In genomic region chr3:129547837-129548435, GRCm38 (mm10) we compare ENCODE assay signal across 18 mouse cellular contexts. TPM values are rescaled to one million over a fixed set of nuclear protein-coding genes. Genes with fewer than 3 reads are reported as not detected.
DNase-seq lines count a peak whose midpoint lies in the region; ATAC-seq and TF ChIP-seq lines count a peak whose summit lies in the region.
"Had no signal": no experiment of that assay in that cellular context is flagged by ENCODE, and none has a peak within 500 bp of the region (broad histone marks: within the 10 kb centered on the region; RNA-seq: fewer than 3 reads in every experiment).

No protein-coding gene starts in this region.

- peaks cover 2% of the 10 kb centered on the region; the same call in 1 of the 2 replicates for H3K4me1 ChIP-seq in hindbrain, embryonic 12.5 days
- no peaks in the 10 kb centered on the region for H3K4me1 ChIP-seq in hindbrain, postnatal 0 days (ENCODE audit: insufficient read depth, low read length)
- peaks cover 10% of the 10 kb centered on the region for H3K4me1 ChIP-seq in forebrain, embryonic 16.5 days (replicated peaks; ENCODE audit: control insufficient read depth, insufficient read depth, low read length)
- peaks cover 40% of the 10 kb centered on the region for H3K4me1 ChIP-seq in liver, embryonic 12.5 days
- peaks cover 3% of the 10 kb centered on the region; the same call in 1 of the 2 replicates for H3K4me1 ChIP-seq in stomach, postnatal 0 days (replicated peaks; ENCODE audit: control insufficient read depth, insufficient read depth)

- no peak for DNase-seq in hindbrain, postnatal 0 days (ENCODE audit: low spot score)
- peak; percentile 61 for DNase-seq in stomach, postnatal 0 days (ENCODE audit: low spot score)
- no peak for DNase-seq in cerebellum, postnatal 25 days
- no peak for DNase-seq in kidney, postnatal 14 days
- DNase-seq: adrenal gland, postnatal 14 days; cerebellum, postnatal 10 days; gastrocnemius, adult 2 months; heart, adult 2 months; heart, postnatal 10 days; layer of hippocampus, adult 9-11 months; lung, postnatal 4 days had no signal

- H3K9ac ChIP-seq in hindbrain, embryonic 12.5 days = no peak overlapping the region
- H3K9ac ChIP-seq in hindbrain, postnatal 0 days (replicated peaks; ENCODE audit: low read length) = no peak overlapping the region
- H3K9ac ChIP-seq in forebrain, embryonic 16.5 days (replicated peaks; ENCODE audit: low read depth, low read length) = no peak overlapping the region
- H3K9ac ChIP-seq in liver, embryonic 12.5 days = no peak overlapping the region
- H3K9ac ChIP-seq in stomach, postnatal 0 days (ENCODE audit: low read length) = no peak overlapping the region
- H3K9ac ChIP-seq: hindbrain, embryonic 14.5 days; liver, embryonic 14.5 days; midbrain, embryonic 12.5 days had no signal

- no peak overlapping the region for H3K4me3 ChIP-seq in hindbrain, embryonic 12.5 days
- no peak overlapping the region for H3K4me3 ChIP-seq in hindbrain, postnatal 0 days (ENCODE audit: low read length)
- H3K4me3 ChIP-seq in forebrain, embryonic 16.5 days (replicated peaks; ENCODE audit: low read length) = no peak overlapping the region
- no peak overlapping the region for H3K4me3 ChIP-seq in liver, embryonic 12.5 days
- no peak overlapping the region for H3K4me3 ChIP-seq in stomach, postnatal 0 days (ENCODE audit: low read depth, low read length)
- H3K4me3 ChIP-seq: gastrocnemius, adult 2 months; heart, adult 2 months; midbrain, embryonic 12.5 days; myocyte had no signal

- no peak for ATAC-seq in hindbrain, embryonic 12.5 days (ENCODE audit: low FRiP score)
- no peak for ATAC-seq in hindbrain, postnatal 0 days
- ATAC-seq in forebrain, embryonic 16.5 days = peak; percentile 34
- no peak for ATAC-seq in liver, embryonic 12.5 days
- peak; percentile 94 for ATAC-seq in stomach, postnatal 0 days (ENCODE audit: low FRiP score, low TSS enrichment)

- no peaks in the 10 kb centered on the region; the same call in 1 of the 2 replicates for H3K9me3 ChIP-seq in hindbrain, embryonic 12.5 days (replicated peaks)
- H3K9me3 ChIP-seq in hindbrain, postnatal 0 days (ENCODE audit: low read length) = no peaks in the 10 kb centered on the region
- no peaks in the 10 kb centered on the region; the same call in 1 of the 2 replicates for H3K9me3 ChIP-seq in forebrain, embryonic 16.5 days (ENCODE audit: control insufficient read depth, low read length)
- no peaks in the 10 kb centered on the region for H3K9me3 ChIP-seq in liver, embryonic 12.5 days (replicated peaks)
- no peaks in the 10 kb centered on the region for H3K9me3 ChIP-seq in stomach, postnatal 0 days (ENCODE audit: control insufficient read depth, low read length)

- H3K27ac ChIP-seq in hindbrain, embryonic 12.5 days = peak overlapping the region; percentile 30; the same call in 1 of the 2 replicates
- H3K27ac ChIP-seq in hindbrain, postnatal 0 days = no peak overlapping the region
- no peak overlapping the region; the same call in 1 of the 2 replicates for H3K27ac ChIP-seq in forebrain, embryonic 16.5 days (ENCODE audit: low read length)
- H3K27ac ChIP-seq in liver, embryonic 12.5 days = 0 out of 2 replicates have a peak overlapping the region, but pooled peaks have one; percentile 14
- peak overlapping the region; percentile 82 for H3K27ac ChIP-seq in stomach, postnatal 0 days (replicated peaks)
- H3K27ac ChIP-seq: gastrocnemius, adult 2 months; heart, adult 2 months; hindbrain, embryonic 14.5 days; liver, embryonic 14.5 days; midbrain, embryonic 12.5 days had no signal

- peaks cover 23% of the 10 kb centered on the region for H3K36me3 ChIP-seq in hindbrain, embryonic 12.5 days
- H3K36me3 ChIP-seq in hindbrain, postnatal 0 days (ENCODE audit: insufficient read depth, low read length) = no peaks in the 10 kb centered on the region
- 0 out of 2 replicates have a peak, but pooled peaks cover 3% of the 10 kb centered on the region for H3K36me3 ChIP-seq in forebrain, embryonic 16.5 days (ENCODE audit: control insufficient read depth, insufficient read depth)
- H3K36me3 ChIP-seq in liver, embryonic 12.5 days = peaks cover 29% of the 10 kb centered on the region
- H3K36me3 ChIP-seq in stomach, postnatal 0 days (ENCODE audit: control insufficient read depth, insufficient read depth, low read length) = no peaks in the 10 kb centered on the region

- 70% methylated on average over 8 of the region's 8 CpGs for WGBS in hindbrain, embryonic 12.5 days
- WGBS in hindbrain, postnatal 0 days = 73% methylated on average over 8 of the region's 8 CpGs
- WGBS in forebrain, embryonic 16.5 days = 49% methylated on average over 8 of the region's 8 CpGs
- WGBS in liver, embryonic 12.5 days (ENCODE audit: insufficient replicate concordance) = 59% methylated on average over 8 of the region's 8 CpGs
- 31% methylated on average over 8 of the region's 8 CpGs for WGBS in stomach, postnatal 0 days

- H3K27me3 ChIP-seq in hindbrain, embryonic 12.5 days = no peaks in the 10 kb centered on the region
- H3K27me3 ChIP-seq in hindbrain, postnatal 0 days (ENCODE audit: insufficient read depth, low read length) = no peaks in the 10 kb centered on the region
- H3K27me3 ChIP-seq in forebrain, embryonic 16.5 days (replicated peaks; ENCODE audit: control insufficient read depth, insufficient read depth, low read length) = no peaks in the 10 kb centered on the region
- H3K27me3 ChIP-seq in liver, embryonic 12.5 days (replicated peaks) = no peaks in the 10 kb centered on the region
- H3K27me3 ChIP-seq in stomach, postnatal 0 days (ENCODE audit: control insufficient read depth, insufficient read depth, low read length) = no peaks in the 10 kb centered on the region
- H3K27me3 ChIP-seq: midbrain, embryonic 12.5 days had no signal

- no peak overlapping the region for H3K4me2 ChIP-seq in hindbrain, embryonic 12.5 days (replicated peaks)
- H3K4me2 ChIP-seq in hindbrain, postnatal 0 days (ENCODE audit: low read depth, low read length) = no peak overlapping the region
- H3K4me2 ChIP-seq in forebrain, embryonic 16.5 days (ENCODE audit: low read length) = no peak overlapping the region
- no peak overlapping the region for H3K4me2 ChIP-seq in liver, embryonic 12.5 days
- H3K4me2 ChIP-seq in stomach, postnatal 0 days (replicated peaks; ENCODE audit: low read depth) = no peak overlapping the region
- H3K4me2 ChIP-seq: hindbrain, embryonic 14.5 days; midbrain, embryonic 12.5 days had no signal

- no peak for TF ChIP-seq CTCF in hindbrain, postnatal 0 days (IDR thresholded peaks at IDR 0.05; ENCODE audit: low read depth)
- peak; percentile 39 for TF ChIP-seq CTCF in stomach, postnatal 0 days (IDR thresholded peaks at IDR 0.05; ENCODE audit: low read depth)

- TF ChIP-seq EP300 in stomach, postnatal 0 days (optimal IDR thresholded peaks at IDR 0.05) = no peak

RNA-seq across cellular contexts. Expression of gene Elovl6, which starts 15.8 kb away (rescaled TPM):
- polyA plus RNA-seq in hindbrain, embryonic 12.5 days (2016; fragmentation: Nextera tagmentation; extraction: Ambion mirVana) = 33.1 and 39.2 TPM in 2 replicates
- total RNA-seq in hindbrain, postnatal 0 days (2014; rRNA removed) = 49.3 and 56.1 TPM in 2 replicates
- polyA plus RNA-seq in hindbrain, postnatal 0 days (2015; fragmentation: Nextera tagmentation; extraction: Ambion mirVana) = 38.0 and 40.8 TPM in 2 replicates
- 43.5 and 44.7 TPM in 2 replicates for polyA plus RNA-seq in forebrain, embryonic 16.5 days (2015; fragmentation: Nextera tagmentation; extraction: Ambion mirVana)
- 14.3 and 14.8 TPM in 2 replicates for polyA plus RNA-seq in liver, embryonic 12.5 days (2016; fragmentation: Nextera tagmentation; extraction: Ambion mirVana)
- 32.9 and 34.2 TPM in 2 replicates for polyA plus RNA-seq in stomach, postnatal 0 days (2015; fragmentation: Nextera tagmentation; extraction: Ambion mirVana)

Comparison
In these comparisons a context has a peak if more than half of its experiments do, and no peak if none do; other contexts are left out.
1. H3K27ac ChIP-seq: peak in hindbrain, embryonic 12.5 days (single experiment), liver, embryonic 12.5 days (single experiment) and stomach, postnatal 0 days (single experiment); none in hindbrain, postnatal 0 days (single experiment) and forebrain, embryonic 16.5 days (single experiment).
2. ATAC-seq: peak in forebrain, embryonic 16.5 days (single experiment) and stomach, postnatal 0 days (single experiment); none in hindbrain, embryonic 12.5 days (single experiment), hindbrain, postnatal 0 days (single experiment) and liver, embryonic 12.5 days (single experiment).